Comparison of ENCODE assay signal across 9 mouse cellular contexts in the genomic region with DNA sequence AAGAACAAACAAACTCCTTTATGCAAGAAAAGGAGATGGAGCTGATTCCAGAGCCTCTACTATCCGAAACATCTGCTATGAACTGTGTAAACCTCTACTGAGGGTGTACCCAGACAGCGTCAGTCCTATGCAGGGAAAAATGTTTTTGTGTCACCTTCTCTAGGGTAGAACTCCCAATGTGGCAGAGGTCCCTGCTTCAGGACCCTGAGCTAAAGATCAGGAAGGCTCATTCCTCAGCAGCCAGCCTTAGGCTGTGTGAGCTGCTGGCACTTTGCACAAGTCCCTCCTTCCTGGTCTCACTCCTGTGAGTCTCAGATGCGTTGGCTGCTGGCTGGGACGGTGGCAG. TPM values are rescaled to one million over a fixed set of nuclear protein-coding genes. Genes with fewer than 3 reads are reported as not detected.
A peak's percentile ranks its signal among the peaks of the same experiment; 100 is the strongest.
DNase-seq lines count a peak whose midpoint lies in the region; ATAC-seq and TF ChIP-seq lines count a peak whose summit lies in the region.
"Had no signal": no experiment of that assay in that cellular context is flagged by ENCODE, and none has a peak within 500 bp of the region (broad histone marks: within the 10 kb centered on the region; RNA-seq: fewer than 3 reads in every experiment).

No protein-coding gene starts in this region.

- DNase-seq in forebrain, embryonic 11.5 days (ENCODE audit: low spot score) = no peak
- no peak for DNase-seq in lung, embryonic 14.5 days
- no peak for DNase-seq in lung, postnatal 14 days
- no peak for DNase-seq in hindbrain, embryonic 14.5 days (ENCODE audit: low spot score)
- DNase-seq in right cerebral cortex, adult 18-20 months = no peak

- no peaks in the 10 kb centered on the region for H3K27me3 ChIP-seq in forebrain, embryonic 15.5 days
- no peaks in the 10 kb centered on the region for H3K27me3 ChIP-seq in forebrain, embryonic 11.5 days (ENCODE audit: control insufficient read depth, insufficient read depth, low read length)
- no peaks in the 10 kb centered on the region for H3K27me3 ChIP-seq in lung, embryonic 14.5 days (ENCODE audit: insufficient read depth, low read length)
- no peaks in the 10 kb centered on the region for H3K27me3 ChIP-seq in hindbrain, embryonic 14.5 days (ENCODE audit: control insufficient read depth, insufficient read depth, low read length)
- no peaks in the 10 kb centered on the region for H3K27me3 ChIP-seq in neural tube, embryonic 14.5 days (ENCODE audit: control insufficient read depth, insufficient read depth, low read length)
- H3K27me3 ChIP-seq: heart, embryonic 13.5 days had no signal

- H3K27ac ChIP-seq in forebrain, embryonic 15.5 days (replicated peaks) = 0 out of 2 replicates have a peak overlapping the region, but pooled peaks have one; percentile 31
- no peak overlapping the region for H3K27ac ChIP-seq in forebrain, embryonic 11.5 days (ENCODE audit: low read depth, low read length)
- H3K27ac ChIP-seq in lung, embryonic 14.5 days (ENCODE audit: low read depth) = no peak overlapping the region
- no peak overlapping the region for H3K27ac ChIP-seq in hindbrain, embryonic 14.5 days
- H3K27ac ChIP-seq in neural tube, embryonic 14.5 days (ENCODE audit: low read depth, low read length) = no peak overlapping the region
- H3K27ac ChIP-seq: heart, embryonic 13.5 days had no signal

- no peak for TF ChIP-seq CTCF in lung, embryonic 14.5 days (IDR thresholded peaks at IDR 0.05; ENCODE audit: low read depth)

- 88% methylated on average over 4 of the region's 4 CpGs for WGBS in forebrain, embryonic 15.5 days
- 80% methylated on average over 4 of the region's 4 CpGs for WGBS in forebrain, embryonic 11.5 days
- 91% methylated on average over 4 of the region's 4 CpGs for WGBS in lung, embryonic 14.5 days
- WGBS in hindbrain, embryonic 14.5 days = 85% methylated on average over 4 of the region's 4 CpGs
- WGBS in neural tube, embryonic 14.5 days = 92% methylated on average over 4 of the region's 4 CpGs

- no peaks in the 10 kb centered on the region for H3K9me3 ChIP-seq in forebrain, embryonic 15.5 days
- no peaks in the 10 kb centered on the region for H3K9me3 ChIP-seq in forebrain, embryonic 11.5 days (ENCODE audit: control insufficient read depth, low read length)
- H3K9me3 ChIP-seq in lung, embryonic 14.5 days (ENCODE audit: low read depth, low read length) = no peaks in the 10 kb centered on the region
- H3K9me3 ChIP-seq in hindbrain, embryonic 14.5 days (ENCODE audit: control insufficient read depth, low read length) = no peaks in the 10 kb centered on the region
- H3K9me3 ChIP-seq in neural tube, embryonic 14.5 days (ENCODE audit: control insufficient read depth, low read length) = no peaks in the 10 kb centered on the region
- H3K9me3 ChIP-seq: heart, embryonic 13.5 days had no signal

- peak; percentile 35; the same call in 1 of the 2 replicates for ATAC-seq in forebrain, embryonic 15.5 days (replicated peaks)
- ATAC-seq in forebrain, embryonic 11.5 days (replicated peaks; ENCODE audit: low FRiP score) = no peak
- peak; percentile 38 for ATAC-seq in lung, embryonic 14.5 days (ENCODE audit: insufficient read depth)
- peak; percentile 17; the same call in 1 of the 2 replicates for ATAC-seq in hindbrain, embryonic 14.5 days (ENCODE audit: low FRiP score)
- 0 out of 2 replicates have a peak, but pooled peaks have one; percentile 21 for ATAC-seq in neural tube, embryonic 14.5 days (ENCODE audit: low read depth)
- ATAC-seq in monocyte, adult 5-6 weeks (replicated peaks; ENCODE audit: insufficient number of reproducible peaks, low FRiP score, low TSS enrichment, poor library complexity, severe bottlenecking) = no peak

- peaks cover 18% of the 10 kb centered on the region for H3K36me3 ChIP-seq in forebrain, embryonic 15.5 days
- no peaks in the 10 kb centered on the region for H3K36me3 ChIP-seq in forebrain, embryonic 11.5 days (ENCODE audit: control insufficient read depth, insufficient read depth, low read length)
- peaks cover 39% of the 10 kb centered on the region for H3K36me3 ChIP-seq in lung, embryonic 14.5 days (ENCODE audit: insufficient read depth)
- H3K36me3 ChIP-seq in hindbrain, embryonic 14.5 days (replicated peaks; ENCODE audit: control insufficient read depth, insufficient read depth) = peaks cover 63% of the 10 kb centered on the region
- H3K36me3 ChIP-seq in neural tube, embryonic 14.5 days (ENCODE audit: control insufficient read depth, insufficient read depth, low read length) = peaks cover 19% of the 10 kb centered on the region; the same call in 1 of the 2 replicates

- no peak overlapping the region for H3K9ac ChIP-seq in forebrain, embryonic 15.5 days (replicated peaks)
- H3K9ac ChIP-seq in forebrain, embryonic 11.5 days (ENCODE audit: low read length) = no peak overlapping the region
- no peak overlapping the region for H3K9ac ChIP-seq in lung, embryonic 14.5 days
- H3K9ac ChIP-seq in hindbrain, embryonic 14.5 days = no peak overlapping the region
- H3K9ac ChIP-seq in neural tube, embryonic 14.5 days (replicated peaks; ENCODE audit: low read depth, low read length) = no peak overlapping the region
- H3K9ac ChIP-seq: heart, embryonic 13.5 days had no signal

- H3K4me3 ChIP-seq in forebrain, embryonic 15.5 days = no peak overlapping the region
- no peak overlapping the region for H3K4me3 ChIP-seq in forebrain, embryonic 11.5 days (ENCODE audit: low read depth, low read length)
- no peak overlapping the region for H3K4me3 ChIP-seq in lung, embryonic 14.5 days (ENCODE audit: low read depth, low read length)
- H3K4me3 ChIP-seq in hindbrain, embryonic 14.5 days (replicated peaks; ENCODE audit: low read length) = no peak overlapping the region
- no peak overlapping the region for H3K4me3 ChIP-seq in neural tube, embryonic 14.5 days (ENCODE audit: low read depth, low read length)
- H3K4me3 ChIP-seq: heart, embryonic 13.5 days had no signal

- H3K4me2 ChIP-seq in forebrain, embryonic 15.5 days (replicated peaks) = no peak overlapping the region
- no peak overlapping the region for H3K4me2 ChIP-seq in forebrain, embryonic 11.5 days (ENCODE audit: low read depth, low read length, severe bottlenecking)
- no peak overlapping the region for H3K4me2 ChIP-seq in lung, embryonic 14.5 days
- H3K4me2 ChIP-seq in hindbrain, embryonic 14.5 days (replicated peaks) = no peak overlapping the region
- H3K4me2 ChIP-seq in neural tube, embryonic 14.5 days (ENCODE audit: low read depth, low read length) = no peak overlapping the region
- H3K4me2 ChIP-seq: heart, embryonic 13.5 days had no signal

- 0 out of 2 replicates have a peak, but pooled peaks cover 3% of the 10 kb centered on the region for H3K4me1 ChIP-seq in forebrain, embryonic 15.5 days
- H3K4me1 ChIP-seq in forebrain, embryonic 11.5 days (replicated peaks; ENCODE audit: control insufficient read depth, insufficient read depth, low read length) = no peaks in the 10 kb centered on the region
- H3K4me1 ChIP-seq in lung, embryonic 14.5 days (ENCODE audit: insufficient read depth) = no peaks in the 10 kb centered on the region
- H3K4me1 ChIP-seq in hindbrain, embryonic 14.5 days (replicated peaks; ENCODE audit: control insufficient read depth, insufficient read depth, low read length) = no peaks in the 10 kb centered on the region
- no peaks in the 10 kb centered on the region for H3K4me1 ChIP-seq in neural tube, embryonic 14.5 days (ENCODE audit: control insufficient read depth, insufficient read depth, low read length)
- H3K4me1 ChIP-seq: heart, embryonic 13.5 days had no signal

RNA-seq across cellular contexts. Expression of a gene that starts 14.1 kb away (rescaled TPM):
- 32.2 and 33.7 TPM in 2 replicates for polyA plus RNA-seq in forebrain, embryonic 15.5 days (2015; fragmentation: Nextera tagmentation; extraction: Ambion mirVana)
- polyA plus RNA-seq in forebrain, embryonic 11.5 days (2014; fragmentation: Nextera tagmentation; extraction: Ambion mirVana) = 22.9 and 26.5 TPM in 2 replicates
- polyA plus RNA-seq in lung, embryonic 14.5 days (2014; fragmentation: Nextera tagmentation; extraction: Ambion mirVana) = 33.0 and 35.9 TPM in 2 replicates
- polyA plus RNA-seq in hindbrain, embryonic 14.5 days (2014; fragmentation: Nextera tagmentation; extraction: Ambion mirVana) = 45.5 and 47.8 TPM in 2 replicates
- polyA plus RNA-seq in neural tube, embryonic 14.5 days (2014; fragmentation: Nextera tagmentation; extraction: Ambion mirVana) = 46.0 and 52.4 TPM in 2 replicates
- 10.4 to 19.8 TPM (median 13.9 TPM) in 3 replicates for total RNA-seq in monocyte, adult 5-6 weeks (2017)

RNA-seq across cellular contexts. Expression of a gene that starts 36.4 kb away (rescaled TPM):
- 106 and 110 TPM in 2 replicates for polyA plus RNA-seq in forebrain, embryonic 15.5 days (2015; fragmentation: Nextera tagmentation; extraction: Ambion mirVana)
- polyA plus RNA-seq in forebrain, embryonic 11.5 days (2014; fragmentation: Nextera tagmentation; extraction: Ambion mirVana) = 104 and 106 TPM in 2 replicates
- polyA plus RNA-seq in lung, embryonic 14.5 days (2014; fragmentation: Nextera tagmentation; extraction: Ambion mirVana) = 63.1 and 67.6 TPM in 2 replicates
- 104 TPM in 2 replicates for polyA plus RNA-seq in hindbrain, embryonic 14.5 days (2014; fragmentation: Nextera tagmentation; extraction: Ambion mirVana)
- 98.5 and 125 TPM in 2 replicates for polyA plus RNA-seq in neural tube, embryonic 14.5 days (2014; fragmentation: Nextera tagmentation; extraction: Ambion mirVana)
- total RNA-seq in monocyte, adult 5-6 weeks (2017) = 39.0 to 52.7 TPM (median 48.6 TPM) in 3 replicates

RNA-seq across cellular contexts. Expression of a gene that starts 50.5 kb away (rescaled TPM):
- polyA plus RNA-seq in forebrain, embryonic 15.5 days (2015; fragmentation: Nextera tagmentation; extraction: Ambion mirVana) = 25.6 and 27.3 TPM in 2 replicates
- polyA plus RNA-seq in forebrain, embryonic 11.5 days (2014; fragmentation: Nextera tagmentation; extraction: Ambion mirVana) = 29.7 and 34.0 TPM in 2 replicates
- 95.5 and 100.0 TPM in 2 replicates for polyA plus RNA-seq in lung, embryonic 14.5 days (2014; fragmentation: Nextera tagmentation; extraction: Ambion mirVana)
- polyA plus RNA-seq in hindbrain, embryonic 14.5 days (2014; fragmentation: Nextera tagmentation; extraction: Ambion mirVana) = 61.0 and 62.2 TPM in 2 replicates
- 55.7 and 63.3 TPM in 2 replicates for polyA plus RNA-seq in neural tube, embryonic 14.5 days (2014; fragmentation: Nextera tagmentation; extraction: Ambion mirVana)
- 0.95 TPM in 1 of 3 replicates, not detected in the others for total RNA-seq in monocyte, adult 5-6 weeks (2017)

RNA-seq across cellular contexts. Expression of a gene that starts 50.6 kb away (rescaled TPM):
- polyA plus RNA-seq in forebrain, embryonic 15.5 days (2015; fragmentation: Nextera tagmentation; extraction: Ambion mirVana) = 68.3 and 73.2 TPM in 2 replicates
- polyA plus RNA-seq in forebrain, embryonic 11.5 days (2014; fragmentation: Nextera tagmentation; extraction: Ambion mirVana) = 73.9 and 78.5 TPM in 2 replicates
- polyA plus RNA-seq in lung, embryonic 14.5 days (2014; fragmentation: Nextera tagmentation; extraction: Ambion mirVana) = 71.2 and 74.3 TPM in 2 replicates
- 81.9 and 93.0 TPM in 2 replicates for polyA plus RNA-seq in hindbrain, embryonic 14.5 days (2014; fragmentation: Nextera tagmentation; extraction: Ambion mirVana)
- 74.0 and 87.3 TPM in 2 replicates for polyA plus RNA-seq in neural tube, embryonic 14.5 days (2014; fragmentation: Nextera tagmentation; extraction: Ambion mirVana)
- total RNA-seq in monocyte, adult 5-6 weeks (2017) = 14.0 to 22.2 TPM (median 14.6 TPM) in 3 replicates

RNA-seq across cellular contexts. Expression of a gene that starts 58.4 kb away (rescaled TPM):
- 15.9 and 18.6 TPM in 2 replicates for polyA plus RNA-seq in forebrain, embryonic 15.5 days (2015; fragmentation: Nextera tagmentation; extraction: Ambion mirVana)
- 40.3 and 48.6 TPM in 2 replicates for polyA plus RNA-seq in forebrain, embryonic 11.5 days (2014; fragmentation: Nextera tagmentation; extraction: Ambion mirVana)
- polyA plus RNA-seq in lung, embryonic 14.5 days (2014; fragmentation: Nextera tagmentation; extraction: Ambion mirVana) = 69.8 and 79.1 TPM in 2 replicates
- 47.0 and 50.4 TPM in 2 replicates for polyA plus RNA-seq in hindbrain, embryonic 14.5 days (2014; fragmentation: Nextera tagmentation; extraction: Ambion mirVana)
- polyA plus RNA-seq in neural tube, embryonic 14.5 days (2014; fragmentation: Nextera tagmentation; extraction: Ambion mirVana) = 43.3 and 49.6 TPM in 2 replicates
- total RNA-seq in monocyte, adult 5-6 weeks (2017) = 17.8 to 40.8 TPM (median 20.7 TPM) in 3 replicates

Comparison
In these comparisons a context has a peak if more than half of its experiments do, and no peak if none do; other contexts are left out.
1. ATAC-seq: peak in forebrain, embryonic 15.5 days (single experiment), lung, embryonic 14.5 days (single experiment), hindbrain, embryonic 14.5 days (single experiment) and neural tube, embryonic 14.5 days (single experiment); none in forebrain, embryonic 11.5 days (single experiment) and monocyte, adult 5-6 weeks (single experiment).